Mouse (Mus musculus): ENCODE results near the gene Cd3e.

DNA sequence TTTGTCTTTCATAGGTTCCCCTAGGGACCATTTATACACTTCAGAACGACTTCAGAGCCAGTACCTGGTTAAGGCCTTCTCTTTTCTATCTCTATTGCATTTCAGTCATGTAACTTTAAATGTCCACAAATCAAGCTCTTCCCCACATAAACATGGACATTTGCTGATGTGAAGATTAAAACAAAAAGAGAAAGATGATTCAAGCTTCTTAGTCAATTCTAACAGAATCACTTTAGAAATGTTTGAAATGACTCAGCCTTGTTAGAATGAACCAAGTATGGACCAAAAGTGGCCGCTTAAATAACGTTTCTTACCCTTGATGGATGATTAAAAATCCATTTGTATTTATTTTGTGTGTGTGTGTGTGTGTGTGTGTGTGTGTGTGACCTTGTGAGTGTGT, 14.2 kb upstream of the Cd3e start:
- TF ChIP-seq CTCF (IDR thresholded peaks at IDR 0.05; ENCODE audit: low read depth) (no peak), EP300 (IDR thresholded peaks at IDR 0.05; ENCODE audit: low read depth) (no peak)
